Mouse (Mus musculus): ENCODE results near the gene Fut7. TPM values are rescaled to one million over a fixed set of nuclear protein-coding genes. Genes with fewer than 3 reads are reported as not detected.
"Not testable (repeated sequence)": the region's sequence is repeated elsewhere in the genome, so short reads cannot be mapped to it uniquely, and the experiment has no call there.

The Fut7 gene
- polyA plus RNA-seq, 1 experiment from 2014 or later: 0.97 TPM

DNA sequence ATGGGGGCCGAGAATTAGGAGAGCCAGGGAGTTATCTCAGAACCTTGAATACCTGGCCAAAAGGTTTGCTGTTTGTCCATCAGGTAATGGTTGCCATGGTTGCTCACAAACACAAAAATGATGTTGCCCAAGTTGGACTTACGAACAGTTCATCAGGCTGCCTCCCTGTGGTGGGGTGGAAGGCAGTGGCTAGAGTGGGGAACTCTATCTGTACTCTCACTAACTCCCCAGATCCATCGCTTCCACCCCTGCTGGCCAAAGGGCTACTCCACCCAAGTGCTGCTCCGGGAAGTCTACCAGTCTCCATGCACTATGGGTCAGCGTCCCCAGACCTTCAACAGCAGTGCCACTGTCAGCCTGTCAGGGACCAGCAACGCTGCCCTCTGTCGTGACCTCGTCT, 24.0 kb upstream of the Fut7 start, which contains the start of gene Npdc1:
TSS of gene Npdc1 (plus strand) at position 301 of the 400 bp plus-strand sequence.
- Histone ChIP-seq H3K9ac (no peak within 1 kb of the TSS), H3K4me2 (no peak within 1 kb of the TSS), H3K27me3 (peaks cover 100% of the 10 kb centered on the region), H3K36me3 (no peaks in the 10 kb centered on the region), H3K27ac (no peak within 1 kb of the TSS), H3K9me3 (replicated peaks) (no peaks in the 10 kb centered on the region), H3K4me3 (replicated peaks) (no peak within 1 kb of the TSS), H3K4me1 (replicated peaks) (peaks cover 28% of the 10 kb centered on the region)
- ATAC-seq (ENCODE audit: low read depth): no peak
- 43% methylated on average over 8 of the region's 8 CpGs for WGBS (ENCODE audit: insufficient replicate concordance)
- no peak for DNase-seq

DNA sequence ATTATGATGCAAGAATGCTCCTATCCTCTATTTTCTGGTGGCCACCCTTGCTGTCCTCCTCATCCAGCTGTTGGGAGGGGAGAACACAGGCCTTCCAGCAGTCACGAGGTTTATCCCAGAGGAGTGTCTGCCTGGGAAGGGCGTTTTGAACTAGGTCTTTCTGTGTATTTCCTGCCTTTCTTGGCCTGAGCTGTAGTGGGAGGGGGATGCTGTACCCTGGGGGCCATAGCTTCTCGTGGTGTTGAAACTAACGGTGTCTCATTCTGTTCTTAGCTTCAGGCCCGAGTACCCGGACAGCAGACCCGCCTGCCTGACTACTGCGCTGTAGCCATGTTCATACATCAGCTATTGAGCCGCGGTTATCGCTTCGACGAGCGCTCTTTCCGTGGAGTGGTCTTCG, 22.8 kb upstream of the Fut7 start:
- no peak for ATAC-seq (ENCODE audit: low read depth)
- Histone ChIP-seq H3K36me3 (no peaks in the 10 kb centered on the region), H3K27me3 (peaks cover 98% of the 10 kb centered on the region), H3K4me2 (no peak overlapping the region), H3K27ac (no peak overlapping the region), H3K9ac (no peak overlapping the region), H3K4me1 (replicated peaks) (peaks cover 26% of the 10 kb centered on the region), H3K9me3 (replicated peaks) (no peaks in the 10 kb centered on the region), H3K4me3 (replicated peaks) (no peak overlapping the region)
- DNase-seq: no peak
- WGBS (ENCODE audit: insufficient replicate concordance): 19% methylated on average over 16 of the region's 16 CpGs

DNA sequence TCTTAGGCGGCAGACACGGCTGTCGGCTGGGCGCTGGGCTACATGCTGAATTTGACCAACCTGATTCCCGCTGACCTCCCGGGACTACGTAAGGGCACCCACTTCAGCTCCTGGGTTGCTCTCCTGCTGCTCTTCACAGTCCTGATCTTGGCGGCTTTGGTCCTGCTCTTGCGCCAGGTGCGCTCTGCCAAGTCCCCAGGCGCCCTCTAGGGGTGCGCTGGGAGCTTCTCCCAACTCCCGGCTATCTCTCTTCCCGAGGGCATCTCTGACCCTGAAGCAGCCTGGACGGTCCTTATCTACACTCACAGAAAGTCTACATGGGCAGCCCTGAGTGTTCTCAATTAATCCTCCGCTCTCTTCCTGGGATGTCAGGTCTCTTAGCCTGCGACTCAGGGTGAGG, 22.3 kb upstream of the Fut7 start:
- ATAC-seq (ENCODE audit: low read depth): 0 out of 2 replicates have a peak, but pooled peaks have one; percentile 43
- Histone ChIP-seq H3K4me2 (0 out of 2 replicates have a peak overlapping the region, but pooled peaks have one; percentile 19), H3K4me3 (replicated peaks) (no peak overlapping the region), H3K9me3 (replicated peaks) (no peaks in the 10 kb centered on the region), H3K27ac (no peak overlapping the region), H3K4me1 (replicated peaks) (peaks cover 21% of the 10 kb centered on the region), H3K36me3 (no peaks in the 10 kb centered on the region), H3K9ac (no peak overlapping the region), H3K27me3 (peaks cover 98% of the 10 kb centered on the region)
- 3% methylated on average over 17 of the region's 17 CpGs for WGBS (ENCODE audit: insufficient replicate concordance)
- DNase-seq: peak; percentile 34

DNA sequence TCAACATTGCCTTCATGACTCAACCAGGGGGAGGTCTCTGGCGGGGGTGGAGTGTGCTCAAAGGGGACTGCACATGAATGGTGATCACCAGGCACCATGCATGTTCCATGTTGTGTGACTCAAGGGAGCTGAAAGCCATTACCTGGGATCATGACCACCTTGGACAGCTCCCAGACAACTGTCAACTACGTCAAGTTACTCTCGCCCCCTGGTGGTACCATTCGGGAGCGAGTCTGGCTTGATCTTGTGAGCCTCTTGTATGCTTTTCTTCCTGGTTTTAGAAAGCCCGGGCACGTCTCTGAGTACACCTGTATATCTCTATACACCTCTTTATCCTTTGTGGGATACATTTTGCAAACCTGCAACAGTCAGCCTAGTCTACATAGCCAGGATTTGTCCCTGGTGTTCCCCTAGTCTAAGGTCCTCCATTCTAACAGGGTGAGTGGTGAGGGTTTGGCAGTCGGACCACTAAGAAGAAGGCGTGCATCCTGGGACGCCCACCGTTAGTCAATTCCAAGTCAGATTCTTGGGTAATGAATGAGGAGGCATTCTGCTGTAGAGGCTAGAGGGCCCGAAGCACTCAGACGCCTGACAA, 20.6 kb upstream of the Fut7 start:
- H3K4me3 ChIP-seq (replicated peaks): peak overlapping the region; percentile 56

DNA sequence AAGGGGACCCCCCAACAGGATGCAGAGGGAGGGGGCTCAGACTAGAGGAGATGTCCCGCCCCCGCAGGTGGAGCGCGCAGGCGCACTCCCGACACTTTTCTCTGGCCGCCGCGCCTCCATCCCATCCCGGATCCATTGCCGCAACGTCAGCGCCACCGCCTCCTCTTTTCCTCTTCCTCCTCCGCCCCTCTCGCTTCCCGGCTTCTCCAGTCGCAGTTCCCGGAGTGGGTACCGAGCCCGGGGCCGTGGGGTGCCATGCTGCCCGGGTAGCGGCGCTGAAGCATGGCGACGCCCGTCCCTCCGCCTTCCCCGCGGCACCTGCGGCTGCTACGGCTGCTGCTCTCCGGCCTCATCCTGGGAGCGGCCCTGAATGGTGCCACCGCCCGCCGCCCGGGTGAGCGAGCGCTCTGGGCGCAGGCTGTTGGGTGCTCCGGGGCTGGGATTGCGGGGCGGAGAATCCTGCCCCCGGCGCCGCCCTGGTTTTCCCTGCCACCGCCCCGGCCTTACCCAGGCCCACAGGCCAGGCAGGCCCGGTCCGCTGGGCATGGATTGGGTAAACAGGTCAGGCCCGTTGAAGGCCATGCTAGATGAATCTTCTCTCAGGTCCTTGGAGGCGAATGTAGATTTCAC, 20.0 kb upstream of the Fut7 start:
- ATAC-seq (ENCODE audit: low read depth): peak; percentile 21; the same call in 1 of the 2 replicates
- Histone ChIP-seq H3K27me3 (peaks cover 92% of the 10 kb centered on the region), H3K4me3 (replicated peaks) (peak overlapping the region; percentile 56), H3K9me3 (replicated peaks) (no peaks in the 10 kb centered on the region), H3K36me3 (no peaks in the 10 kb centered on the region), H3K27ac (no peak overlapping the region), H3K9ac (0 out of 2 replicates have a peak overlapping the region, but pooled peaks have one; percentile 2), H3K4me1 (replicated peaks) (peaks cover 13% of the 10 kb centered on the region), H3K4me2 (peak overlapping the region; percentile 62)
- no peak for DNase-seq
- 3% methylated on average over 53 of the region's 54 CpGs for WGBS (ENCODE audit: insufficient replicate concordance)

More for the DNA sequence above, 20.6 kb upstream of the Fut7 start:
- Histone ChIP-seq H3K36me3 (no peaks in the 10 kb centered on the region), H3K9me3 (replicated peaks) (no peaks in the 10 kb centered on the region), H3K4me2 (peak overlapping the region; percentile 62), H3K27me3 (peaks cover 94% of the 10 kb centered on the region), H3K9ac (0 out of 2 replicates have a peak overlapping the region, but pooled peaks have one; percentile 2), H3K27ac (no peak overlapping the region), H3K4me1 (replicated peaks) (peaks cover 13% of the 10 kb centered on the region)
- DNase-seq (peak; percentile 67), ATAC-seq (ENCODE audit: low read depth) (no peak)
- 3% methylated on average over 13 of the region's 13 CpGs for WGBS (ENCODE audit: insufficient replicate concordance)

DNA sequence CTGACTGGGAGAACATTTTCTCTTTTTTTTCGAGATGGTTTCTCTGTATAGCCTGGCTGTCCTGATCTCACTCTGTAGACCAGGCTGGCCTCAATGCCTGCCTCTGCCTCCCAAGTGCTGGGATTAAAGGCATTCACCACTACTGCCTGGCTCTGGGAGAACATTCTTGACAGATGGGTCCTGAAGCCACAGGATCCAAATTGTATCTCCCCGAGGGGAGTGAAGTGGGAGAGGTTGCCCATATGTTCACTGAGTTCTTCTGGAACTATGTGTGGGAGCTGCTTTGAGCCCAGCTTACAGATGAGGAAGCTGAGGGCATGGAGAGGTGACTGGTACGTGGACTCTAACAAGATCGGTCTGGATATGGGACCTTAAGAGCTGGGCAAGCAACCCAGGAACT, 19.1 kb upstream of the Fut7 start:
- WGBS (ENCODE audit: insufficient replicate concordance): 56% methylated on average over 4 of the region's 4 CpGs
- DNase-seq (no peak), ATAC-seq (ENCODE audit: low read depth) (no peak)
- Histone ChIP-seq H3K4me3 (replicated peaks) (no peak overlapping the region), H3K4me2 (no peak overlapping the region), H3K4me1 (replicated peaks) (peaks cover 13% of the 10 kb centered on the region), H3K36me3 (no peaks in the 10 kb centered on the region), H3K9ac (no peak overlapping the region), H3K9me3 (replicated peaks) (no peaks in the 10 kb centered on the region), H3K27me3 (peaks cover 83% of the 10 kb centered on the region), H3K27ac (no peak overlapping the region)

DNA sequence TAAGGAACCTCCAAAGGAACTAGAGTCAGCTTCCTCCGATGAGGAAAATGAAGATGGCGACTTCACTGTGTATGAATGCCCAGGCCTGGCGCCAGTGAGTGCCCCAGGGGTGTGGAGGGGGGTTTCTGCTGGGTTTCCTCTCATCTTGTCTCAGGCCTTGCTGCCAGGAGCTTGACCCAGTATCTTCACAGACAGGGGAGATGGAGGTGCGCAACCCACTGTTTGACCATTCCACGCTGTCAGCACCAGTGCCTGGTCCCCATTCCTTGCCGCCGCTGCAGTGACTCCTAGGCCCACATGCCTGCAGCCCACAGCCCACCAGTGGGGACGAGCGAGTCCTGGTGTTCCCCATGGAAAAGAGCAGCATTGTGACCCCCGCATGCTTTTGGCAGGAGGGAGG, 14.2 kb upstream of the Fut7 start:
- H3K4me2 ChIP-seq: no peak overlapping the region
- DNase-seq: no peak
- no peaks in the 10 kb centered on the region for H3K9me3 ChIP-seq (replicated peaks)
- H3K9ac ChIP-seq: no peak overlapping the region
- no peak overlapping the region for H3K27ac ChIP-seq
- H3K4me3 ChIP-seq (replicated peaks): no peak overlapping the region
- WGBS (ENCODE audit: insufficient replicate concordance): 66% methylated on average over 10 of the region's 10 CpGs
- H3K27me3 ChIP-seq: peaks cover 41% of the 10 kb centered on the region
- no peaks in the 10 kb centered on the region for H3K36me3 ChIP-seq
- no peaks in the 10 kb centered on the region for H3K4me1 ChIP-seq (replicated peaks)
- ATAC-seq (ENCODE audit: low read depth): no peak

DNA sequence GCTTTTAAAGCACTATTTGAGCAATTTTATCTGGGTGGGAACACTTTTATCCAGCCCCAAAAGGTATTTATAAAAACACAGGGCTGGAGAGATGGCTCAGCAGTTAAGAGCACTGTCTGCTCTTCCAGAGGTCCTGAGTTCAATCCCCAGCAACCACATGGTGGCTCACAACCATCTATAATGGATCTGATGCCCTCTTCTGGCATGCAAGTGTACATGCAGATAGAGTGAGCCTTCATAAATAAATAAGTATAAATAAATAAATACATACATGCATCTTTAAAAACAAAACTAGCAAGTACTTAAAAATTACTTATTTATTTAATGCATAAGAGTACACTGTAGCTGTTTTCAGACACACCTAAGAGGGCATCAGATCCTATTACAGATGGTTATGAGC, 9.6 kb upstream of the Fut7 start:
- not testable (repeated sequence) for H3K4me2 ChIP-seq; H3K36me3 ChIP-seq; H3K4me3 ChIP-seq (replicated peaks); ATAC-seq (ENCODE audit: low read depth); H3K4me1 ChIP-seq (replicated peaks); H3K27ac ChIP-seq; DNase-seq; H3K9ac ChIP-seq; H3K9me3 ChIP-seq (replicated peaks)
- 0 out of 2 replicates have a peak, but pooled peaks cover 12% of the 10 kb centered on the region for H3K27me3 ChIP-seq

DNA sequence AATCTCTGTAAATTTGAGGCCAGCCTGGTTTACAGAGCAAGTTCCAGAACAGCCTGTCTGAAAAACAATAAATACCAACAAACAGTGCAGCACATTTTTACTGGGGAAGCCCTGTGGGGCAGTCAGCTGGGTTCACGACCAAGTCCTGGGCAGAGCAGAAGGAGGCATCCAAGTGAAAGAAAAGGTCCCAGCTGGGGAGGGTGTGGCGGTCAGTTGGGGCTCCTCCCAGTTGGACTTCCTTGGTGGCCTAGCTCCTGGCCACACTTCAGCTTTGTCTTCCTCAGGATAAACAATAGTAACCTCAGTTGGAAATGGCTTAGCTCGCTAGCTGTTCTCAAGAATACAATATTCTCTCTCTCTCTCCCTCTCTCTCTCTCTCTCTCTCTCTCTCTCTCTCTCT, 5.6 kb upstream of the Fut7 start:
- Histone ChIP-seq H3K4me2 (no peak overlapping the region), H3K27me3 (peaks cover 6% of the 10 kb centered on the region; the same call in 1 of the 2 replicates), H3K27ac (no peak overlapping the region), H3K9ac (no peak overlapping the region), H3K4me1 (replicated peaks) (peaks cover under 1% of the 10 kb centered on the region), H3K36me3 (no peaks in the 10 kb centered on the region), H3K9me3 (replicated peaks) (no peaks in the 10 kb centered on the region), H3K4me3 (replicated peaks) (no peak overlapping the region)
- DNase-seq (no peak), ATAC-seq (ENCODE audit: low read depth) (no peak)
- 25% methylated on average over 3 of the region's 3 CpGs for WGBS (ENCODE audit: insufficient replicate concordance)

DNA sequence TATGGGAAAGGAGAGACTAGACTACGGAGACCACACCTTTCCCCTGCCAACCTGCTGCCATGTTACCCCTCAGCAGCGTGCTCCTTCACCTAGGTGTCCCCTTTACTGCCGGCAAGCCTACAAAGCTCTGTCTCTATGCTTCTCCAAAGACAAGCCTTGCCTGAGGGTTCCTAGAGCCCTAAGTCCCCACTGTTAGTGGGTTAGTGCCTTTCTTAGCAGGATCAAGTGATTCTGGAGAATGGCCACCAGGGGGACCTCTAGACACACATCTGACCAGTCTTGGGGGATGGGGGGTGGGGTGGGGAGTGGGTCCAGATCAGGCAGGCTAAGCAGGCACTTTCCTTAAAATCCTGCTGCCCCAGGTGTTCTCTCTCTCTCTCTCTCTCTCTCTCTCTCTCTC, 1.2 kb upstream of the Fut7 start:
- no peak for DNase-seq
- Histone ChIP-seq H3K9ac (no peak overlapping the region), H3K4me2 (no peak overlapping the region), H3K4me3 (replicated peaks) (no peak overlapping the region), H3K36me3 (no peaks in the 10 kb centered on the region), H3K4me1 (replicated peaks) (peaks cover 13% of the 10 kb centered on the region), H3K27me3 (peaks cover 21% of the 10 kb centered on the region), H3K9me3 (replicated peaks) (no peaks in the 10 kb centered on the region), H3K27ac (no peak overlapping the region)
- ATAC-seq (ENCODE audit: low read depth): no peak
- WGBS (ENCODE audit: insufficient replicate concordance): 23% methylated on average over 3 of the region's 3 CpGs

DNA sequence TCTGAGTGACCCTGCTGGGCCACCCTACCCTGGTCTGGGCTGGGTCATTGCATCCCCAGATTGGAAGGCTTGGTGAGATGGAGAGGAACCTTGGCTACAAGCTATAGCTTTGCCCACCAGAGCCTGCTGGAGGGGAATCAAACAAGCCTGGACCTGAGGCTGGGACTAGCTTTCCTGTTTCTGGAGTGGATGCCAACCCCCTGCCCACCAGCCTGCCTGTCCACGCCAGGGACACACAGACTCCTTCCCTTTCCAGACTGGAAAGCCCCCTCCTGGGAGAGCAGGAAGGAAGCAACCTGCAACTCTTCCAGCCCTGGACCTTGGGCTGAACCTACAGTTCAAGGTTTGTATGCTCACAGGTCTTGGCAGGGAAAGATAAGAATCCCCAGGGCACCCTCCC, 559 bp downstream of the Fut7 start:
- Histone ChIP-seq H3K9me3 (replicated peaks) (no peaks in the 10 kb centered on the region), H3K4me1 (replicated peaks) (peaks cover 20% of the 10 kb centered on the region), H3K9ac (no peak overlapping the region), H3K27me3 (peaks cover 22% of the 10 kb centered on the region), H3K27ac (no peak overlapping the region), H3K4me2 (no peak overlapping the region), H3K36me3 (no peaks in the 10 kb centered on the region), H3K4me3 (replicated peaks) (no peak overlapping the region)
- no peak for DNase-seq
- ATAC-seq (ENCODE audit: low read depth): no peak
- 41% methylated on average over 1 of the region's 1 CpGs for WGBS (ENCODE audit: insufficient replicate concordance)

DNA sequence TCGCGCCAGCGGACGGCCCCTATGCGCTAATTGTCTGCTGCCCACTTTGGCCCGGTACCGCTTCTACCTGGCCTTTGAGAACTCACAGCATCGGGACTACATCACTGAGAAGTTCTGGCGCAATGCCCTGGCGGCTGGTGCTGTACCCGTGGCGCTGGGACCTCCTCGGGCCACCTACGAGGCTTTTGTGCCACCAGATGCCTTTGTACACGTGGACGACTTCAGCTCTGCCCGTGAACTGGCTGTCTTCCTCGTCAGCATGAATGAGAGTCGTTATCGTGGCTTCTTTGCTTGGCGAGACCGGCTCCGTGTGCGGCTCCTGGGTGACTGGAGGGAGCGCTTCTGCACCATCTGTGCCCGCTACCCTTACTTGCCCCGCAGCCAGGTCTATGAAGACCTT, 2.4 kb downstream of the Fut7 start:
- peaks cover 41% of the 10 kb centered on the region for H3K27me3 ChIP-seq
- H3K9ac ChIP-seq: no peak overlapping the region
- H3K4me1 ChIP-seq (replicated peaks): peaks cover 28% of the 10 kb centered on the region
- H3K36me3 ChIP-seq: no peaks in the 10 kb centered on the region
- WGBS (ENCODE audit: insufficient replicate concordance): 51% methylated on average over 27 of the region's 27 CpGs
- no peak overlapping the region for H3K27ac ChIP-seq
- H3K9me3 ChIP-seq (replicated peaks): no peaks in the 10 kb centered on the region
- DNase-seq (no peak), ATAC-seq (ENCODE audit: low read depth) (no peak)
- no peak overlapping the region for H3K4me3 ChIP-seq (replicated peaks)
- no peak overlapping the region for H3K4me2 ChIP-seq
